Mouse (Mus musculus): ENCODE results near the gene Hells. TPM values are rescaled to one million over a fixed set of nuclear protein-coding genes. Genes with fewer than 3 reads are reported as not detected.

Gene Hells
- polyA plus RNA-seq, 1 experiment from 2014 or later, result 12.7 TPM

- ATAC-seq (ENCODE audit: low FRiP score), result no peak
- H3K9me3 ChIP-seq, result no peaks in the 10 kb centered on the region
- no peaks in the 10 kb centered on the region for H3K27me3 ChIP-seq
- no peak overlapping the region for H3K27ac ChIP-seq
- H3K4me2 ChIP-seq, result no peak overlapping the region
- H3K4me1 ChIP-seq (replicated peaks), result no peaks in the 10 kb centered on the region
- WGBS, result 93% methylated on average over 2 of the region's 2 CpGs
- H3K4me3 ChIP-seq, result no peak overlapping the region
- H3K9ac ChIP-seq, result no peak overlapping the region
- H3K36me3 ChIP-seq, result peaks cover 20% of the 10 kb centered on the region
Measured at GRCm38 (mm10) chr19:38944590-38945307, 14.0 kb downstream of the Hells start.

GRCm38 (mm10) chr19:38970741-38971140 lies 40.0 kb downstream of the Hells start:
- WGBS, result 93% methylated on average over 6 of the region's 6 CpGs
- Histone ChIP-seq H3K4me2 (no peak overlapping the region), H3K9ac (no peak overlapping the region), H3K9me3 (no peaks in the 10 kb centered on the region), H3K36me3 (no peaks in the 10 kb centered on the region; the same call in 1 of the 2 replicates), H3K4me3 (no peak overlapping the region), H3K27ac (no peak overlapping the region), H3K4me1 (replicated peaks) (no peaks in the 10 kb centered on the region), H3K27me3 (no peaks in the 10 kb centered on the region)
- ATAC-seq (ENCODE audit: low FRiP score), result no peak

DNA sequence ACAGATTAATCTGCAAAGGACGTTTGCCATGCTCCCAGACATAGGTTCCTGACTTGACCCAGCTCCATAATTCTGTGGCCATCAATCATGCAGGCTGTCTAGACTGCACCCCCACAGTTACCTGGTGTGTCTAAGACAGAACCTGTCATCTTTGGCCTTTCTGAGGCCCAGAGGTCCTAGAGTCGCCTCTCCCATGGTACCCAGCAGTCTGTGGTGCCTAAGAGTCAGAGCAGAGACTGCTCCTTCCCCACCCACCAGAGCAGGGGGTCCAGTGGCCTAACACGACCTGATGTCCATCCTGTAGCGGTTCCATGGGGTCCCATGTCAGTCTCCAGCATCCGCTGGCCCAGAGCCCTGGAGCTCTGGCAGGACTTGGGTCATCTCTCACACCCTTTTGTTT lies 41.9 kb downstream of the Hells start:
- Histone ChIP-seq H3K27me3 (no peaks in the 10 kb centered on the region), H3K4me1 (replicated peaks) (no peaks in the 10 kb centered on the region), H3K9me3 (no peaks in the 10 kb centered on the region), H3K36me3 (no peaks in the 10 kb centered on the region; the same call in 1 of the 2 replicates), H3K27ac (no peak overlapping the region), H3K9ac (no peak overlapping the region), H3K4me2 (no peak overlapping the region), H3K4me3 (no peak overlapping the region)
- ATAC-seq (ENCODE audit: low FRiP score), result no peak
- 74% methylated on average over 5 of the region's 5 CpGs for WGBS

GRCm38 (mm10) chr19:38973666-38974065 lies 43.0 kb downstream of the Hells start:
- Histone ChIP-seq H3K4me2 (no peak overlapping the region), H3K9me3 (no peaks in the 10 kb centered on the region), H3K27ac (no peak overlapping the region), H3K27me3 (no peaks in the 10 kb centered on the region), H3K9ac (no peak overlapping the region), H3K4me3 (no peak overlapping the region), H3K4me1 (replicated peaks) (no peaks in the 10 kb centered on the region), H3K36me3 (no peaks in the 10 kb centered on the region; the same call in 1 of the 2 replicates)
- ATAC-seq (ENCODE audit: low FRiP score), result no peak
- 65% methylated on average over 7 of the region's 7 CpGs for WGBS

DNA sequence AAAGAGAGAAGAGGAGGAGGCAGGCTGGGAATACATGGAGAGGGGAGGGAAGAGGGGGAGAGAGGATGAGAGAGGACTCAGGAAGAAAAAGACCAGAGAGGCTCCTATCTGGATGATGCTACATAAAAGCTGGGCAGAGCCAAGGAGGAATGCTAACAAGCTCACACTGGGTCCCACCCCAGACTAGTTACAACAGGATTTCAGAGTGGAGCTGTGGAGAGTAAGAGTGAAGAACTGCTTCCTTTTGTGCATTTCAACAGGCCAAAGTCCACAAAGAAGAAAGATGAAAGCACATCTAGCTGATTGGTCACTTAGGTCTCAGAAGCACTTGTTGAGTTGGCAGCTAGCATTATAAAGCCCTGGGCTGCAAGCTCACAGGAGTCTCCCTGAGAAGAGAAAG lies 45.6 kb downstream of the Hells start:
- no peak overlapping the region for H3K27ac ChIP-seq
- H3K9ac ChIP-seq, result no peak overlapping the region
- no peak overlapping the region for H3K4me2 ChIP-seq
- no peaks in the 10 kb centered on the region for H3K9me3 ChIP-seq
- H3K27me3 ChIP-seq, result no peaks in the 10 kb centered on the region
- H3K4me3 ChIP-seq, result no peak overlapping the region
- no peaks in the 10 kb centered on the region for H3K4me1 ChIP-seq (replicated peaks)
- ATAC-seq (ENCODE audit: low FRiP score), result no peak
- H3K36me3 ChIP-seq, result no peaks in the 10 kb centered on the region; the same call in 1 of the 2 replicates

- no peak overlapping the region for H3K4me2 ChIP-seq
- no peaks in the 10 kb centered on the region for H3K4me1 ChIP-seq (replicated peaks)
- WGBS, result 0% methylated on average over 1 of the region's 1 CpGs
- H3K27ac ChIP-seq, result no peak overlapping the region
- H3K4me3 ChIP-seq, result no peak overlapping the region
- H3K27me3 ChIP-seq, result no peaks in the 10 kb centered on the region
- H3K9me3 ChIP-seq, result no peaks in the 10 kb centered on the region
- H3K36me3 ChIP-seq, result no peaks in the 10 kb centered on the region
- H3K9ac ChIP-seq, result no peak overlapping the region
- ATAC-seq (ENCODE audit: low FRiP score), result 0 out of 2 replicates have a peak, but pooled peaks have one; percentile 28
Measured at GRCm38 (mm10) chr19:38981966-38982365, 51.3 kb downstream of the Hells start.

- Histone ChIP-seq H3K4me1 (replicated peaks) (no peaks in the 10 kb centered on the region), H3K27ac (no peak overlapping the region), H3K4me2 (no peak overlapping the region), H3K4me3 (no peak overlapping the region), H3K36me3 (no peaks in the 10 kb centered on the region), H3K9me3 (no peaks in the 10 kb centered on the region; the same call in 1 of the 2 replicates), H3K9ac (no peak overlapping the region), H3K27me3 (no peaks in the 10 kb centered on the region)
- WGBS, result 90% methylated on average over 4 of the region's 4 CpGs
- ATAC-seq (ENCODE audit: low FRiP score), result no peak
Measured at GRCm38 (mm10) chr19:38998248-38998647, 67.5 kb downstream of the Hells start.

- Histone ChIP-seq H3K9ac (no peak overlapping the region), H3K36me3 (no peaks in the 10 kb centered on the region), H3K27me3 (no peaks in the 10 kb centered on the region), H3K4me2 (no peak overlapping the region), H3K4me1 (replicated peaks) (no peaks in the 10 kb centered on the region), H3K4me3 (no peak overlapping the region), H3K9me3 (no peaks in the 10 kb centered on the region; the same call in 1 of the 2 replicates), H3K27ac (no peak overlapping the region)
- WGBS, result 95% methylated on average over 1 of the region's 1 CpGs
- ATAC-seq (ENCODE audit: low FRiP score), result no peak
Measured at GRCm38 (mm10) chr19:38998676-38999075, 68.0 kb downstream of the Hells start.

- Histone ChIP-seq H3K4me3 (no peak overlapping the region), H3K4me2 (no peak overlapping the region), H3K9ac (no peak overlapping the region), H3K4me1 (replicated peaks) (no peaks in the 10 kb centered on the region), H3K9me3 (no peaks in the 10 kb centered on the region), H3K27ac (no peak overlapping the region), H3K36me3 (no peaks in the 10 kb centered on the region), H3K27me3 (no peaks in the 10 kb centered on the region)
- WGBS, result 93% methylated on average over 1 of the region's 1 CpGs
- no peak for ATAC-seq (ENCODE audit: low FRiP score)
Measured at GRCm38 (mm10) chr19:39005132-39005531, 74.4 kb downstream of the Hells start.

GRCm38 (mm10) chr19:39006715-39007114 lies 76.0 kb downstream of the Hells start, which contains the start of gene Cyp2c55:
Cyp2c55 (plus strand) TSS chr19:39007019.
- no peaks in the 10 kb centered on the region for H3K9me3 ChIP-seq
- no peak within 1 kb of the TSS for H3K27ac ChIP-seq
- H3K4me3 ChIP-seq, result no peak within 1 kb of the TSS
- no peaks in the 10 kb centered on the region for H3K27me3 ChIP-seq
- H3K4me2 ChIP-seq, result no peak within 1 kb of the TSS
- no peaks in the 10 kb centered on the region for H3K4me1 ChIP-seq (replicated peaks)
- no peak for ATAC-seq (ENCODE audit: low FRiP score)
- H3K9ac ChIP-seq, result no peak within 1 kb of the TSS
- H3K36me3 ChIP-seq, result no peaks in the 10 kb centered on the region

Small RNA genes within 50 kb of the gene (microRNA-seq; reads per million reads assigned to microRNA genes)
- not detected for gene Gm23800

Other genes starting within 250 kb of the Hells start
- 5.3 and 5.5 TPM in 2 replicates for gene Noc3l, start 111.7 kb upstream of the Hells start, polyA plus RNA-seq (2015; fragmentation: Nextera tagmentation; extraction: Ambion mirVana)
- gene Tbc1d12, start 94.3 kb upstream of the Hells start, polyA plus RNA-seq (2015; fragmentation: Nextera tagmentation; extraction: Ambion mirVana), result 5.0 and 6.0 TPM in 2 replicates
- not detected in 2 replicates for gene Cyp2c55, start 76.1 kb downstream of the Hells start, polyA plus RNA-seq (2015; fragmentation: Nextera tagmentation; extraction: Ambion mirVana)
- not detected in 2 replicates for gene Cyp2c65, start 130.1 kb downstream of the Hells start, polyA plus RNA-seq (2015; fragmentation: Nextera tagmentation; extraction: Ambion mirVana)
- not detected in 2 replicates for gene Cyp2c66, start 183.0 kb downstream of the Hells start, polyA plus RNA-seq (2015; fragmentation: Nextera tagmentation; extraction: Ambion mirVana)

Data from hindbrain, embryonic 13.5 days (tissue).